18 mouse cellular contexts compared by ENCODE assay signal in the genomic region with DNA sequence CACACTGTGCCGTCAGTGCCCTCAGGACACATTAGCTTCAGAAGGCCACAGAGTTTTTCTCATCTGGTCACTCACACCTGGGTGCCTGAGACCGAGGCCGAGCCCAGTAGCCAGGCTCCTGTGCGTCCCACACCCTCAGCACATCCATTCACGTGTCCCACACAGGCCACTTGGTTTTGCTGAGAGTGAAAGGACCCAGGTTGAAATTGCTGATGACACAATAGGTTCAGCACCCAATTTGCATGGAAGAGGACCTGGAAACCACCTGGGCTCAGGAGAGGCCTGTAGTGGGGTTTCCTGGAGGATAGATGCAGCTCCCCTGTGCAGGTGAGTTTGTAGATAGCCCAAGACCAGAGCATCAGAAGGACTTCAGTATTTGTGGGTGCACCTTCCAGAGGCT. TPM values are rescaled to one million over a fixed set of nuclear protein-coding genes. Genes with fewer than 3 reads are reported as not detected.
DNase-seq lines count a peak whose midpoint lies in the region; ATAC-seq and TF ChIP-seq lines count a peak whose summit lies in the region.
"Had no signal": no experiment of that assay in that cellular context is flagged by ENCODE, and none has a peak within 500 bp of the region (broad histone marks: within the 10 kb centered on the region; RNA-seq: fewer than 3 reads in every experiment).

No protein-coding gene starts in this region.

- peak overlapping the region; percentile 29; the same call in 1 of the 2 replicates for H3K27ac ChIP-seq in forebrain, postnatal 0 days (ENCODE audit: low read depth, low read length)
- no peak overlapping the region for H3K27ac ChIP-seq in forebrain, embryonic 15.5 days (replicated peaks)
- peak overlapping the region; percentile 70 for H3K27ac ChIP-seq in kidney, postnatal 0 days
- peak overlapping the region; percentile 23; the same call in 1 of the 2 replicates for H3K27ac ChIP-seq in CH12.LX (ENCODE audit: insufficient read depth, low read depth)
- H3K27ac ChIP-seq in hindbrain, embryonic 16.5 days (ENCODE audit: low read depth, low read length): peak overlapping the region; percentile 45
- H3K27ac ChIP-seq: gastrocnemius, adult 2 months; left cerebral cortex, adult 2 months; liver, embryonic 12.5 days; midbrain, embryonic 15.5 days; neural tube, embryonic 12.5 days had no signal

- no peak for DNase-seq in forebrain, postnatal 0 days
- DNase-seq in kidney, postnatal 0 days (ENCODE audit: low spot score): no peak
- no peak for DNase-seq in kidney, postnatal 14 days
- DNase-seq in CH12.LX (ENCODE audit: extremely low read depth): peak; percentile 21
- no peak for DNase-seq in retina, postnatal 1 day
- DNase-seq in right cerebral cortex, postnatal 25 days: no peak
- DNase-seq: adrenal gland, adult 8-10 months; cerebellum, adult 8-10 months; gastrocnemius, adult 2 months; spleen, adult 18-20 months had no signal

- TF ChIP-seq EP300 in CH12.LX (IDR thresholded peaks at IDR 0.05; ENCODE audit: low read length): no peak

- no peak overlapping the region for H3K9ac ChIP-seq in forebrain, postnatal 0 days
- H3K9ac ChIP-seq in forebrain, embryonic 15.5 days (replicated peaks): no peak overlapping the region
- no peak overlapping the region for H3K9ac ChIP-seq in kidney, postnatal 0 days (ENCODE audit: low read depth, low read length)
- no peak overlapping the region for H3K9ac ChIP-seq in CH12.LX (ENCODE audit: insufficient read depth, low read depth)
- H3K9ac ChIP-seq in hindbrain, embryonic 16.5 days (ENCODE audit: low read depth, low read length): no peak overlapping the region
- H3K9ac ChIP-seq: liver, embryonic 12.5 days; midbrain, embryonic 15.5 days; neural tube, embryonic 12.5 days had no signal

- no peak overlapping the region for H3K4me3 ChIP-seq in forebrain, postnatal 0 days (ENCODE audit: low read depth, low read length)
- no peak overlapping the region for H3K4me3 ChIP-seq in forebrain, embryonic 15.5 days
- no peak overlapping the region for H3K4me3 ChIP-seq in kidney, postnatal 0 days (replicated peaks; ENCODE audit: low read depth, low read length)
- H3K4me3 ChIP-seq in CH12.LX (replicated peaks in 1 of 3; ENCODE audit: low read depth in 2 of 3, low read length in 2 of 3, poor library complexity in 1 of 3): no peak overlapping the region
- H3K4me3 ChIP-seq in hindbrain, embryonic 16.5 days (ENCODE audit: low read length): no peak overlapping the region
- H3K4me3 ChIP-seq: gastrocnemius, adult 2 months; left cerebral cortex, adult 2 months; liver, embryonic 12.5 days; midbrain, embryonic 15.5 days; neural tube, embryonic 12.5 days had no signal

- no peak for ATAC-seq in forebrain, postnatal 0 days
- no peak for ATAC-seq in forebrain, embryonic 15.5 days (replicated peaks)
- ATAC-seq in kidney, postnatal 0 days (replicated peaks; ENCODE audit: low FRiP score, low read depth): no peak
- no peak for ATAC-seq in hindbrain, embryonic 16.5 days
- ATAC-seq: liver, embryonic 12.5 days; midbrain, embryonic 15.5 days had no signal

- TF ChIP-seq POLR2A in CH12.LX (IDR thresholded peaks at IDR 0.05; ENCODE audit: low read depth, low read length): no peak

- TF ChIP-seq CTCF in forebrain, postnatal 0 days (IDR thresholded peaks at IDR 0.05; ENCODE audit: low read depth): no peak
- TF ChIP-seq CTCF in kidney, postnatal 0 days (IDR thresholded peaks at IDR 0.05; ENCODE audit: low read depth): no peak
- TF ChIP-seq CTCF in CH12.LX (conservative IDR thresholded peaks at IDR 0.05 in 1 of 2, IDR thresholded peaks at IDR 0.05 in 1 of 2; ENCODE audit: low read depth in 2 of 2, low read length in 2 of 2): no peak

- WGBS in forebrain, postnatal 0 days: 92% methylated on average over 5 of the region's 5 CpGs
- 90% methylated on average over 5 of the region's 5 CpGs for WGBS in forebrain, embryonic 15.5 days
- 79% methylated on average over 5 of the region's 5 CpGs for WGBS in kidney, postnatal 0 days
- WGBS in hindbrain, embryonic 16.5 days: 96% methylated on average over 5 of the region's 5 CpGs

- TF ChIP-seq RAD21 in CH12.LX (IDR thresholded peaks at IDR 0.05; ENCODE audit: low read depth, low read length): no peak

- no peaks in the 10 kb centered on the region for H3K4me1 ChIP-seq in forebrain, postnatal 0 days (ENCODE audit: insufficient read depth)
- H3K4me1 ChIP-seq in forebrain, embryonic 15.5 days: 0 out of 2 replicates have a peak, but pooled peaks cover 6% of the 10 kb centered on the region
- H3K4me1 ChIP-seq in kidney, postnatal 0 days (replicated peaks; ENCODE audit: insufficient read depth, low read length): peaks cover 10% of the 10 kb centered on the region
- peaks cover 16 to 31% of the 10 kb centered on the region in 2 experiments for H3K4me1 ChIP-seq in CH12.LX (ENCODE audit: control insufficient read depth in 1 of 2, insufficient read depth in 2 of 2)
- H3K4me1 ChIP-seq in hindbrain, embryonic 16.5 days (ENCODE audit: control insufficient read depth, insufficient read depth, low read depth, low read length): no peaks in the 10 kb centered on the region; the same call in 1 of the 2 replicates
- H3K4me1 ChIP-seq: midbrain, embryonic 15.5 days; neural tube, embryonic 12.5 days had no signal

- peaks cover 2% of the 10 kb centered on the region; the same call in 1 of the 2 replicates for H3K79me2 ChIP-seq in CH12.LX (replicated peaks; ENCODE audit: control insufficient read depth, extremely low read depth, insufficient read depth, poor library complexity, severe bottlenecking)

- dilution Hi-C loops in CH12.LX (cut with MboI; ENCODE audit: extremely low pct_ligation_motif_present, extremely low pct_unique_long_range_greater_than_20kb, low sequenced_read_pairs): no loop called here

- H3K4me2 ChIP-seq in forebrain, postnatal 0 days (ENCODE audit: low read depth): no peak overlapping the region
- H3K4me2 ChIP-seq in forebrain, embryonic 15.5 days (replicated peaks): no peak overlapping the region
- H3K4me2 ChIP-seq in kidney, postnatal 0 days (ENCODE audit: low read length): no peak overlapping the region
- no peak overlapping the region for H3K4me2 ChIP-seq in CH12.LX (ENCODE audit: insufficient read depth, low read depth, poor library complexity, severe bottlenecking)
- H3K4me2 ChIP-seq in hindbrain, embryonic 16.5 days (ENCODE audit: low read length): no peak overlapping the region
- H3K4me2 ChIP-seq: heart, embryonic 11.5 days; liver, embryonic 12.5 days; midbrain, embryonic 15.5 days; neural tube, embryonic 12.5 days had no signal

- no peaks in the 10 kb centered on the region for H3K9me3 ChIP-seq in forebrain, postnatal 0 days (ENCODE audit: low read length)
- no peaks in the 10 kb centered on the region for H3K9me3 ChIP-seq in forebrain, embryonic 15.5 days
- H3K9me3 ChIP-seq in kidney, postnatal 0 days (replicated peaks; ENCODE audit: low read length): no peaks in the 10 kb centered on the region
- H3K9me3 ChIP-seq in CH12.LX (replicated peaks; ENCODE audit: low read length): no peaks in the 10 kb centered on the region
- no peaks in the 10 kb centered on the region for H3K9me3 ChIP-seq in hindbrain, embryonic 16.5 days (ENCODE audit: control insufficient read depth, low read length)
- H3K9me3 ChIP-seq: liver, embryonic 12.5 days; midbrain, embryonic 15.5 days; neural tube, embryonic 12.5 days had no signal

- H3K36me3 ChIP-seq in forebrain, postnatal 0 days (ENCODE audit: insufficient read depth): peaks cover 13% of the 10 kb centered on the region; the same call in 1 of the 2 replicates
- H3K36me3 ChIP-seq in forebrain, embryonic 15.5 days: peaks cover 15% of the 10 kb centered on the region; the same call in 1 of the 2 replicates
- peaks cover 5% of the 10 kb centered on the region; the same call in 1 of the 2 replicates for H3K36me3 ChIP-seq in kidney, postnatal 0 days (ENCODE audit: insufficient read depth, low read length)
- H3K36me3 ChIP-seq in CH12.LX (replicated peaks in 1 of 2; ENCODE audit: control insufficient read depth in 1 of 2, insufficient read depth in 1 of 2, low read length in 1 of 2): peaks cover 68 to 93% of the 10 kb centered on the region in 2 experiments
- H3K36me3 ChIP-seq in hindbrain, embryonic 16.5 days (ENCODE audit: control insufficient read depth, insufficient read depth, low read length): peaks cover 5% of the 10 kb centered on the region; the same call in 1 of the 2 replicates

- H3K27me3 ChIP-seq in forebrain, postnatal 0 days (ENCODE audit: insufficient read depth, low read length): no peaks in the 10 kb centered on the region
- no peaks in the 10 kb centered on the region for H3K27me3 ChIP-seq in forebrain, embryonic 15.5 days
- H3K27me3 ChIP-seq in kidney, postnatal 0 days (ENCODE audit: insufficient read depth, low read length): no peaks in the 10 kb centered on the region
- H3K27me3 ChIP-seq in CH12.LX (replicated peaks): no peaks in the 10 kb centered on the region
- H3K27me3 ChIP-seq in hindbrain, embryonic 16.5 days (replicated peaks; ENCODE audit: control insufficient read depth, insufficient read depth, low read length): no peaks in the 10 kb centered on the region
- H3K27me3 ChIP-seq: liver, embryonic 12.5 days; midbrain, embryonic 15.5 days; neural tube, embryonic 12.5 days had no signal

- in situ Hi-C loops in CH12.LX (cut with MboI; ENCODE audit: low pct_ligation_motif_present, low pct_unique_long_range_greater_than_20kb, low sequenced_read_pairs): no loop called here

TF ChIP-seq in CH12.LX, 34 proteins besides CTCF, POLR2A, EP300 and RAD21 (continues in another document):
- 0 out of 2 replicates have a peak, but pooled peaks have one; percentile 9 for TF ChIP-seq IRF4 (IDR thresholded peaks at IDR 0.05; ENCODE audit: low read depth, low read length)

RNA-seq across cellular contexts. Expression of gene Amn, which starts 32.5 kb away (rescaled TPM):
- total RNA-seq in forebrain, postnatal 0 days (2014; rRNA removed): 22.7 and 24.7 TPM in 2 replicates
- polyA plus RNA-seq in forebrain, postnatal 0 days (2015; fragmentation: Nextera tagmentation; extraction: Ambion mirVana): 50.8 and 59.9 TPM in 2 replicates
- 5.0 and 6.4 TPM in 2 replicates for polyA plus RNA-seq in forebrain, embryonic 15.5 days (2015; fragmentation: Nextera tagmentation; extraction: Ambion mirVana)
- polyA plus RNA-seq in kidney, postnatal 0 days (2015; fragmentation: Nextera tagmentation; extraction: Ambion mirVana): 123 and 145 TPM in 2 replicates
- total RNA-seq in CH12.LX (2012; rRNA removed) (0.55 and 1.1 TPM in 2 replicates), CH12.LX (2014; rRNA removed) (0.62 TPM in 1 of 2 replicates, not detected in the other)
- 0.61 and 0.79 TPM in 2 replicates for polyA plus RNA-seq in CH12.LX (2012; ENCODE audit: insufficient read length, low read depth)
- polyA plus RNA-seq in hindbrain, embryonic 16.5 days (2015; fragmentation: Nextera tagmentation; extraction: Ambion mirVana): 39.0 and 59.0 TPM in 2 replicates
- total RNA-seq: gastrocnemius, adult 2 months had no signal

RNA-seq across cellular contexts. Expression of gene 4930595D18Rik, which starts 54.1 kb away (rescaled TPM):
- total RNA-seq in forebrain, postnatal 0 days (2014; rRNA removed): 0.31 and 0.48 TPM in 2 replicates
- not detected in 2 replicates for polyA plus RNA-seq in forebrain, postnatal 0 days (2015; fragmentation: Nextera tagmentation; extraction: Ambion mirVana)
- not detected in 2 replicates for polyA plus RNA-seq in forebrain, embryonic 15.5 days (2015; fragmentation: Nextera tagmentation; extraction: Ambion mirVana)
- not detected in 2 replicates for polyA plus RNA-seq in kidney, postnatal 0 days (2015; fragmentation: Nextera tagmentation; extraction: Ambion mirVana)
- total RNA-seq in CH12.LX (2012; rRNA removed): not detected in 2 replicates
- total RNA-seq in CH12.LX (2014; rRNA removed): 0.43 TPM in 1 of 2 replicates, not detected in the other
- polyA plus RNA-seq in CH12.LX (2012; ENCODE audit: insufficient read length, low read depth): 0.57 and 0.61 TPM in 2 replicates
- 0.19 TPM in 1 of 2 replicates, not detected in the other for polyA plus RNA-seq in hindbrain, embryonic 16.5 days (2015; fragmentation: Nextera tagmentation; extraction: Ambion mirVana)
- total RNA-seq: adrenal gland, adult 8-10 months; left cerebral cortex, adult 2 months had no signal
- polyA plus RNA-seq: heart, embryonic 11.5 days; large intestine, adult 2 months; liver, embryonic 12.5 days; neural tube, embryonic 12.5 days had no signal
